In the genomic region with DNA sequence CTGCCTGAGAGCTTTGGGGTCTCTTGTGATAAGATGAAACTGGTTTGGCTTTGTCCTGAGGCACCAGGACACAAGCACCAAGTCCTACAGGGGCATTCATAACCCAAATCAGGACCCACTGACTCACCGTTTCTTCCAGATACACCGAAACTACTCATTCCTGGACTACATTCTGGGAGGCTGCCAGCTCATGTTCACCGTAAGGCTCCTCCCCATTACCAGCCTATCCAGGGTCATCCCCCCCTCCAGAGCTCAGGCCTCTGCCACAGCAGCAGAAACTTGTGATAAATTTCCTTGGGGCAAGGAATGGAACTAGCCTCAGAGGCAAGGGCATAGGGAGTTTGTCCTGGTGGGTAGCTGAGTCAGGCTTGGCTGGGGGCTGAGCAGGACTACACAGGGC, we compare ENCODE assay signal across 33 mouse cellular contexts. TPM values are rescaled to one million over a fixed set of nuclear protein-coding genes. Genes with fewer than 3 reads are reported as not detected.
DNase-seq lines count a peak whose midpoint lies in the region; ATAC-seq and TF ChIP-seq lines count a peak whose summit lies in the region.
"Had no signal": no experiment of that assay in that cellular context is flagged by ENCODE, and none has a peak within 500 bp of the region (broad histone marks: within the 10 kb centered on the region; RNA-seq: fewer than 3 reads in every experiment).

No protein-coding gene starts in this region.

- no peaks in the 10 kb centered on the region for H3K27me3 ChIP-seq in Patski
- no peaks in the 10 kb centered on the region for H3K27me3 ChIP-seq in heart, embryonic 11.5 days (ENCODE audit: control insufficient read depth, insufficient read depth, low read length)
- H3K27me3 ChIP-seq: CH12.LX; forebrain, embryonic 15.5 days; hindbrain, embryonic 15.5 days; limb, embryonic 12.5 days; lung, embryonic 15.5 days had no signal

- CTCF ChIA-PET in Patski (lab: Charles Lee), result interaction anchor here (1.7 kb wide), 1 partner anchor 146 kb away, joined by 4 read pairs; no protein-coding TSS in a partner anchor

- WGBS in heart, embryonic 11.5 days (ENCODE audit: insufficient replicate concordance), result 58% methylated on average over 3 of the region's 3 CpGs

- DNase-seq in ovary, adult 18-20 months (ENCODE audit: low spot score), result peak; percentile 34
- DNase-seq in ovary, postnatal 36 days (ENCODE audit: low spot score), result no peak
- DNase-seq in Patski (ENCODE audit: low read depth, low spot score), result no peak
- peak; percentile 83 for DNase-seq in adrenal gland, postnatal 14 days
- DNase-seq in lung, postnatal 10 days, result no peak
- no peak for DNase-seq in liver
- DNase-seq: cerebellum, adult 8-10 months; cerebellum, postnatal 25 days; gastrocnemius, postnatal 36 days; heart, adult 2 months; heart, postnatal 14 days; kidney, adult 11 months; kidney, postnatal 36 days; lung, postnatal 36 days; retina, postnatal 1 day; right cerebral cortex, postnatal 25 days; spleen, adult 18-20 months; thymus, adult 18-20 months; thymus, postnatal 4 days had no signal

- in situ Hi-C loops in Patski (cut with MboI; ENCODE audit: low pct_unique_long_range_greater_than_20kb), result no loop called here

- ATAC-seq in Patski, result peak; percentile 33
- no peak for ATAC-seq in heart, embryonic 11.5 days (replicated peaks; ENCODE audit: insufficient number of reproducible peaks, low FRiP score, low TSS enrichment)
- ATAC-seq: forebrain, embryonic 15.5 days; inflammation-experienced regulatory T-cells, adult 6 months had no signal

- TF ChIP-seq CTCF in Patski (IDR thresholded peaks at IDR 0.05), result no peak

- no peak overlapping the region for H3K4me2 ChIP-seq in heart, embryonic 11.5 days
- H3K4me2 ChIP-seq: forebrain, embryonic 15.5 days; heart, embryonic 13.5 days; hindbrain, embryonic 15.5 days; limb, embryonic 12.5 days; liver, embryonic 11.5 days; lung, embryonic 15.5 days; midbrain, embryonic 12.5 days; neural tube, embryonic 13.5 days had no signal

- POLR2A ChIA-PET in Patski (lab: Charles Lee), result interaction anchor here (0.6 kb wide), 1 partner anchor 24 kb away, joined by 3 read pairs; no protein-coding TSS in a partner anchor

- H3K27ac ChIP-seq in heart, embryonic 11.5 days (ENCODE audit: low read depth, low read length), result no peak overlapping the region
- H3K27ac ChIP-seq: forebrain, embryonic 15.5 days; heart, adult 2 months; heart, embryonic 13.5 days; hindbrain, embryonic 15.5 days; layer of hippocampus, adult 2 months; left cerebral cortex, adult 2 months; limb, embryonic 12.5 days; lung, embryonic 15.5 days; midbrain, embryonic 12.5 days; neural tube, embryonic 13.5 days had no signal

- no peaks in the 10 kb centered on the region for H3K9me3 ChIP-seq in heart, embryonic 11.5 days (replicated peaks; ENCODE audit: control insufficient read depth, low read length)
- H3K9me3 ChIP-seq: forebrain, embryonic 15.5 days; heart, embryonic 13.5 days; hindbrain, embryonic 10.5 days; hindbrain, embryonic 15.5 days; limb, embryonic 12.5 days; lung, embryonic 15.5 days; midbrain, embryonic 12.5 days; neural tube, embryonic 13.5 days had no signal

- no peak overlapping the region for H3K9ac ChIP-seq in heart, embryonic 11.5 days (ENCODE audit: low read depth, low read length)
- H3K9ac ChIP-seq: forebrain, embryonic 15.5 days; heart, embryonic 13.5 days; hindbrain, embryonic 15.5 days; limb, embryonic 12.5 days; lung, embryonic 15.5 days; midbrain, embryonic 12.5 days; neural tube, embryonic 13.5 days had no signal

- H3K36me3 ChIP-seq in heart, embryonic 11.5 days (ENCODE audit: control insufficient read depth, insufficient read depth, low read length), result no peaks in the 10 kb centered on the region
- H3K36me3 ChIP-seq: forebrain, embryonic 15.5 days; heart, embryonic 13.5 days; hindbrain, embryonic 10.5 days; hindbrain, embryonic 15.5 days; limb, embryonic 12.5 days; lung, embryonic 15.5 days; midbrain, embryonic 12.5 days; neural tube, embryonic 13.5 days had no signal

- no peak overlapping the region for H3K4me3 ChIP-seq in heart, embryonic 11.5 days (ENCODE audit: low read depth, low read length)
- H3K4me3 ChIP-seq: forebrain, embryonic 15.5 days; heart, adult 2 months; heart, embryonic 13.5 days; hindbrain, embryonic 10.5 days; hindbrain, embryonic 15.5 days; layer of hippocampus, adult 2 months; left cerebral cortex, adult 2 months; limb, embryonic 12.5 days; lung, embryonic 15.5 days; midbrain, embryonic 12.5 days; neural tube, embryonic 13.5 days had no signal

- H3K4me1 ChIP-seq in heart, embryonic 11.5 days (ENCODE audit: control insufficient read depth, insufficient read depth, low read length), result no peaks in the 10 kb centered on the region
- H3K4me1 ChIP-seq: limb, embryonic 12.5 days; lung, embryonic 15.5 days had no signal

RNA-seq across cellular contexts. Expression of gene Cpne2, which starts 24.5 kb away (rescaled TPM):
- 51.2 TPM for polyA plus RNA-seq in Patski (2021)
- 13.5 and 19.1 TPM in 2 replicates for total RNA-seq in adrenal gland, postnatal 14 days (2021)
- polyA plus RNA-seq in heart, embryonic 11.5 days (2014; fragmentation: Nextera tagmentation; extraction: Ambion mirVana), result 7.6 and 8.1 TPM in 2 replicates

RNA-seq across cellular contexts. Expression of gene Rspry1, which starts 44.5 kb away (rescaled TPM):
- polyA plus RNA-seq in Patski (2021), result 25.9 TPM
- 20.5 and 21.7 TPM in 2 replicates for total RNA-seq in adrenal gland, postnatal 14 days (2021)
- 23.2 and 25.9 TPM in 2 replicates for polyA plus RNA-seq in heart, embryonic 11.5 days (2014; fragmentation: Nextera tagmentation; extraction: Ambion mirVana)

RNA-seq across cellular contexts. Expression of gene Fam192a, which starts 44.5 kb away (rescaled TPM):
- polyA plus RNA-seq in Patski (2021), result 75.9 TPM
- total RNA-seq in adrenal gland, postnatal 14 days (2021), result 42.3 and 45.9 TPM in 2 replicates
- polyA plus RNA-seq in heart, embryonic 11.5 days (2014; fragmentation: Nextera tagmentation; extraction: Ambion mirVana), result 44.3 and 45.6 TPM in 2 replicates

Comparison
In these comparisons a context has a peak if more than half of its experiments do, and no peak if none do; other contexts are left out.
1. DNase-seq: peak in ovary, adult 18-20 months (single experiment) and adrenal gland, postnatal 14 days (single experiment); none in ovary, postnatal 36 days (single experiment), Patski (single experiment), lung, postnatal 10 days (single experiment) and liver (single experiment).